Mouse (Mus musculus) liver, embryonic 16.5 days (tissue): Measurements from ENCODE around the gene Morn5. TPM values are rescaled to one million over a fixed set of nuclear protein-coding genes. Genes with fewer than 3 reads are reported as not detected.
A peak's percentile ranks its signal among the peaks of the same experiment; 100 is the strongest.

Source experiments
- ATAC-seq: fragments of 200-750 bp; cut with Nextera tagmentation; 2 replicates; pipeline ENCODE4 v1.8.0; 2017; ENCODE audit warnings: low read depth, mild to moderate bottlenecking, moderate number of reproducible peaks, moderate library complexity
- H3K27ac ChIP-seq: fragments of 300-500 bp; sonication (generic); 2 replicates; pipeline ENCODE4 v1.5.1; 2014; ENCODE audit warnings: mild to moderate bottlenecking, low read length
- H3K27me3 ChIP-seq: fragments of 300-500 bp; sonication (generic); 2 replicates; pipeline ENCODE4 v1.6.1; 2014; ENCODE audit warnings: low read depth, low read length, mixed read lengths; ENCODE audit not compliant: control insufficient read depth, insufficient read depth
- H3K36me3 ChIP-seq: fragments of 300-500 bp; sonication (generic); 2 replicates; pipeline ENCODE4 v1.6.1; 2014; ENCODE audit warnings: mild to moderate bottlenecking; ENCODE audit not compliant: control insufficient read depth, insufficient read depth
- H3K4me1 ChIP-seq: fragments of 300-500 bp; sonication (generic); 2 replicates; pipeline ENCODE4 v1.6.1; 2014; ENCODE audit warnings: low read depth, low read length, mixed read lengths; ENCODE audit not compliant: control insufficient read depth
- H3K4me2 ChIP-seq: fragments of 300-500 bp; sonication (generic); 2 replicates; pipeline ENCODE4 v1.6.1; 2014; ENCODE audit warnings: low read depth, low read length, mixed read lengths
- H3K4me3 ChIP-seq: fragments of 300-500 bp; sonication (generic); 2 replicates; pipeline ENCODE4 v1.5.1; 2014; ENCODE audit warnings: low read depth, mild to moderate bottlenecking, low read length
- H3K9ac ChIP-seq: fragments of 300-500 bp; sonication (generic); 2 replicates; pipeline ENCODE4 v1.6.1; 2014; ENCODE audit warnings: low read depth, low read length
- H3K9me3 ChIP-seq: fragments of 300-500 bp; sonication (generic); replicated peaks from 2 replicates; pipeline ENCODE4 v1.6.1; 2016; ENCODE audit warnings: low read length; ENCODE audit not compliant: control insufficient read depth
- WGBS: fragments of 180-500 bp; shearing (Covaris S2); extraction: QIAGEN DNeasy Blood & Tissue Kit; methylation state at CpG from one replicate; pipeline ENCODE4 v1.1.7; 2014; ENCODE audit not compliant: insufficient replicate concordance; 5-methylcytosine and 5-hydroxymethylcytosine counted together
- polyA plus RNA-seq: library from polyadenylated mRNA; unstranded; fragments of >200 nt; fragmentation: Nextera tagmentation; extraction: Ambion mirVana; gene quantifications from 2 replicates; pipeline ENCODE4 v1.2.1, GENCODE M21; 2015

The Morn5 gene
- polyA plus RNA-seq, 1 experiment from 2014 or later = not detected

GRCm38 (mm10) chr2:36104436-36104955, 55.2 kb downstream of the Morn5 start:
- H3K9me3 ChIP-seq = no peaks in the 10 kb centered on the region
- no peak for ATAC-seq
- H3K4me3 ChIP-seq = peak overlapping the region; percentile 33
- H3K27ac ChIP-seq = no peak overlapping the region
- no peaks in the 10 kb centered on the region; the same call in none of the 2 replicates for H3K4me1 ChIP-seq
- no peaks in the 10 kb centered on the region for H3K36me3 ChIP-seq
- H3K27me3 ChIP-seq = peaks cover 95% of the 10 kb centered on the region
- no peak overlapping the region for H3K9ac ChIP-seq
- H3K4me2 ChIP-seq = peak overlapping the region; percentile 53; the same call in 1 of the 2 replicates
- under 1% methylated on average over 32 of the region's 32 CpGs for WGBS

- Histone ChIP-seq H3K4me3 (peak within 1 kb of the TSS; percentile 33), H3K36me3 (no peaks in the 10 kb centered on the region), H3K27ac (no peak within 1 kb of the TSS), H3K9ac (no peak within 1 kb of the TSS), H3K4me1 (no peaks in the 10 kb centered on the region; the same call in none of the 2 replicates), H3K27me3 (peaks cover 91% of the 10 kb centered on the region), H3K4me2 (peak within 1 kb of the TSS; percentile 53), H3K9me3 (no peaks in the 10 kb centered on the region)
- 1% methylated on average over 58 of the region's 58 CpGs for WGBS
- no peak for ATAC-seq
These were observed 55.9 kb downstream of the Morn5 start, which contains the start of gene Lhx6 for GRCm38 (mm10) chr2:36104956-36105741. Gene Lhx6, minus strand, starts transcription at chr2:36105408.

GRCm38 (mm10) chr2:36108615-36109014, 59.4 kb downstream of the Morn5 start:
- Histone ChIP-seq H3K4me2 (no peak overlapping the region), H3K9ac (no peak overlapping the region), H3K4me3 (no peak overlapping the region), H3K27me3 (peaks cover 63% of the 10 kb centered on the region), H3K4me1 (no peaks in the 10 kb centered on the region; the same call in none of the 2 replicates), H3K27ac (no peak overlapping the region), H3K36me3 (no peaks in the 10 kb centered on the region), H3K9me3 (no peaks in the 10 kb centered on the region)
- 5% methylated on average over 7 of the region's 7 CpGs for WGBS
- no peak for ATAC-seq

- Histone ChIP-seq H3K9me3 (no peaks in the 10 kb centered on the region), H3K27ac (no peak overlapping the region), H3K4me1 (no peaks in the 10 kb centered on the region), H3K36me3 (peaks cover 9% of the 10 kb centered on the region), H3K4me2 (no peak overlapping the region), H3K27me3 (peaks cover 25% of the 10 kb centered on the region), H3K4me3 (no peak overlapping the region), H3K9ac (no peak overlapping the region)
- no peak for ATAC-seq
- 48% methylated on average over 3 of the region's 3 CpGs for WGBS
These were observed 63.4 kb downstream of the Morn5 start for GRCm38 (mm10) chr2:36112632-36113031.

- Histone ChIP-seq H3K27ac (no peak overlapping the region), H3K4me2 (no peak overlapping the region), H3K36me3 (peaks cover 28% of the 10 kb centered on the region), H3K27me3 (no peaks in the 10 kb centered on the region), H3K4me1 (no peaks in the 10 kb centered on the region), H3K9ac (no peak overlapping the region), H3K9me3 (no peaks in the 10 kb centered on the region), H3K4me3 (no peak overlapping the region)
- 77% methylated on average over 9 of the region's 9 CpGs for WGBS
- ATAC-seq = no peak
These were observed 77.7 kb downstream of the Morn5 start for GRCm38 (mm10) chr2:36126795-36127429.

GRCm38 (mm10) chr2:36127973-36128372, 78.7 kb downstream of the Morn5 start:
- Histone ChIP-seq H3K27me3 (no peaks in the 10 kb centered on the region), H3K4me1 (no peaks in the 10 kb centered on the region), H3K4me3 (no peak overlapping the region), H3K36me3 (peaks cover 23% of the 10 kb centered on the region), H3K4me2 (no peak overlapping the region), H3K9ac (no peak overlapping the region), H3K27ac (no peak overlapping the region), H3K9me3 (no peaks in the 10 kb centered on the region)
- ATAC-seq = no peak
- WGBS = 63% methylated on average over 4 of the region's 4 CpGs

- no peak for ATAC-seq
- Histone ChIP-seq H3K9me3 (no peaks in the 10 kb centered on the region), H3K4me1 (no peaks in the 10 kb centered on the region), H3K4me2 (no peak overlapping the region), H3K4me3 (no peak overlapping the region), H3K27me3 (no peaks in the 10 kb centered on the region), H3K9ac (no peak overlapping the region), H3K36me3 (peaks cover 33% of the 10 kb centered on the region), H3K27ac (no peak overlapping the region)
- 70% methylated on average over 3 of the region's 3 CpGs for WGBS
These were observed 79.8 kb downstream of the Morn5 start for GRCm38 (mm10) chr2:36129051-36129450.
